In genomic region chr15:8416500-8417138, GRCm38 (mm10) we compare ENCODE assay signal across 27 mouse cellular contexts. TPM values are rescaled to one million over a fixed set of nuclear protein-coding genes. Genes with fewer than 3 reads are reported as not detected.
DNase-seq lines count a peak whose midpoint lies in the region; ATAC-seq and TF ChIP-seq lines count a peak whose summit lies in the region.
"Had no signal": no experiment of that assay in that cellular context is flagged by ENCODE, and none has a peak within 500 bp of the region (broad histone marks: within the 10 kb centered on the region; RNA-seq: fewer than 3 reads in every experiment).

No protein-coding gene starts in this region.

- TF ChIP-seq POLR2A in CH12.LX (IDR thresholded peaks at IDR 0.05; ENCODE audit: low read depth, low read length): no peak

- H3K9ac ChIP-seq in CH12.LX (ENCODE audit: insufficient read depth, low read depth): no peak overlapping the region
- no peak overlapping the region for H3K9ac ChIP-seq in forebrain, embryonic 11.5 days (ENCODE audit: low read length)
- H3K9ac ChIP-seq: embryonic facial prominence, embryonic 13.5 days; embryonic facial prominence, embryonic 15.5 days; forebrain, embryonic 13.5 days; forebrain, embryonic 15.5 days; forebrain, postnatal 0 days had no signal

- dilution Hi-C loops in CH12.LX (cut with MboI; ENCODE audit: extremely low pct_ligation_motif_present, extremely low pct_unique_long_range_greater_than_20kb, low sequenced_read_pairs): no loop called here

- peaks cover 6 to 33% of the 10 kb centered on the region in 2 experiments; a peak in 3 of 4 replicates for H3K4me1 ChIP-seq in CH12.LX (ENCODE audit: control insufficient read depth in 1 of 2, insufficient read depth in 2 of 2)
- no peaks in the 10 kb centered on the region for H3K4me1 ChIP-seq in forebrain, embryonic 11.5 days (replicated peaks; ENCODE audit: control insufficient read depth, insufficient read depth, low read length)
- H3K4me1 ChIP-seq: embryonic facial prominence, embryonic 15.5 days; forebrain, embryonic 13.5 days; forebrain, embryonic 15.5 days had no signal

- H3K27ac ChIP-seq in CH12.LX (ENCODE audit: insufficient read depth, low read depth): no peak overlapping the region
- H3K27ac ChIP-seq in forebrain, embryonic 11.5 days (ENCODE audit: low read depth, low read length): no peak overlapping the region
- H3K27ac ChIP-seq: embryonic facial prominence, embryonic 13.5 days; embryonic facial prominence, embryonic 15.5 days; forebrain, embryonic 10.5 days; forebrain, embryonic 13.5 days; forebrain, embryonic 15.5 days had no signal

- peaks cover 47% of the 10 kb centered on the region for H3K79me2 ChIP-seq in CH12.LX (replicated peaks; ENCODE audit: control insufficient read depth, extremely low read depth, insufficient read depth, poor library complexity, severe bottlenecking)

- H3K27me3 ChIP-seq in CH12.LX (replicated peaks): no peaks in the 10 kb centered on the region
- no peaks in the 10 kb centered on the region for H3K27me3 ChIP-seq in forebrain, embryonic 11.5 days (ENCODE audit: control insufficient read depth, insufficient read depth, low read length)
- H3K27me3 ChIP-seq: embryonic facial prominence, embryonic 13.5 days; embryonic facial prominence, embryonic 15.5 days; forebrain, embryonic 13.5 days; forebrain, embryonic 15.5 days; Patski had no signal

- H3K4me3 ChIP-seq in CH12.LX (replicated peaks in 1 of 3; ENCODE audit: low read depth in 2 of 3, low read length in 2 of 3, poor library complexity in 1 of 3): no peak overlapping the region
- H3K4me3 ChIP-seq in forebrain, embryonic 11.5 days (ENCODE audit: low read depth, low read length): no peak overlapping the region
- H3K4me3 ChIP-seq: embryonic facial prominence, embryonic 13.5 days; embryonic facial prominence, embryonic 15.5 days; erythroblast, embryonic 14.5 days; forebrain, embryonic 10.5 days; forebrain, embryonic 13.5 days; forebrain, embryonic 15.5 days had no signal

- no peaks in the 10 kb centered on the region for H3K9me3 ChIP-seq in CH12.LX (replicated peaks; ENCODE audit: low read length)
- no peaks in the 10 kb centered on the region for H3K9me3 ChIP-seq in forebrain, embryonic 11.5 days (ENCODE audit: control insufficient read depth, low read length)
- H3K9me3 ChIP-seq: embryonic facial prominence, embryonic 13.5 days; embryonic facial prominence, embryonic 15.5 days; forebrain, embryonic 10.5 days; forebrain, embryonic 13.5 days; forebrain, embryonic 15.5 days; G1E had no signal

- H3K36me3 ChIP-seq in CH12.LX (replicated peaks in 1 of 2; ENCODE audit: control insufficient read depth in 1 of 2, insufficient read depth in 1 of 2, low read length in 1 of 2): peaks cover 0 to 8% of the 10 kb centered on the region in 2 experiments
- H3K36me3 ChIP-seq in forebrain, embryonic 11.5 days (ENCODE audit: control insufficient read depth, insufficient read depth, low read length): no peaks in the 10 kb centered on the region
- H3K36me3 ChIP-seq: embryonic facial prominence, embryonic 13.5 days; embryonic facial prominence, embryonic 15.5 days; forebrain, embryonic 15.5 days had no signal

- in situ Hi-C loops in CH12.LX (cut with MboI; ENCODE audit: low pct_ligation_motif_present, low pct_unique_long_range_greater_than_20kb, low sequenced_read_pairs): no loop called here

- no peak overlapping the region for H3K4me2 ChIP-seq in CH12.LX (ENCODE audit: insufficient read depth, low read depth, poor library complexity, severe bottlenecking)
- H3K4me2 ChIP-seq in forebrain, embryonic 11.5 days (ENCODE audit: low read depth, low read length, severe bottlenecking): no peak overlapping the region
- H3K4me2 ChIP-seq: embryonic facial prominence, embryonic 13.5 days; embryonic facial prominence, embryonic 15.5 days; forebrain, embryonic 13.5 days; forebrain, embryonic 15.5 days had no signal

- no peak for TF ChIP-seq RAD21 in CH12.LX (IDR thresholded peaks at IDR 0.05; ENCODE audit: low read depth, low read length)

- ATAC-seq in frontal cortex, adult (ENCODE audit: low TSS enrichment): peak; percentile 83
- no peak for ATAC-seq in forebrain, embryonic 11.5 days (replicated peaks; ENCODE audit: low FRiP score)
- ATAC-seq: activated CD4-positive, CD25-positive, alpha-beta regulatory T cell, adult 4 months; forebrain, embryonic 13.5 days; forebrain, embryonic 15.5 days; forebrain, postnatal 0 days; Patski had no signal

- no peak for TF ChIP-seq CTCF in CH12.LX (conservative IDR thresholded peaks at IDR 0.05 in 1 of 2, IDR thresholded peaks at IDR 0.05 in 1 of 2; ENCODE audit: low read depth in 2 of 2, low read length in 2 of 2)

- TF ChIP-seq EP300 in CH12.LX (IDR thresholded peaks at IDR 0.05; ENCODE audit: low read length): no peak

- DNase-seq in frontal cortex, postnatal 10 days (ENCODE audit: low spot score in 2 of 2): no peak
- peak; percentile 24 for DNase-seq in CH12.LX (ENCODE audit: extremely low read depth)
- DNase-seq in brain, adult 2 months (ENCODE audit: low read depth, low spot score): peak; percentile 50
- peak; percentile 26 for DNase-seq in telencephalon, adult 2 months (ENCODE audit: low read depth, low spot score)
- DNase-seq in forebrain, embryonic 11.5 days (ENCODE audit: low spot score): no peak
- no peak for DNase-seq in spleen, postnatal 14 days (ENCODE audit: low spot score in 2 of 2)
- DNase-seq: adrenal gland, adult 2 months; adrenal gland, postnatal 10 days; adrenal gland, postnatal 25 days; cerebellum, adult 11 months; cerebellum, adult 18-20 months; cerebellum, adult 8-10 months; cerebellum, adult 9-11 months; cerebellum, postnatal 14 days; cerebellum, postnatal 36 days; embryo, embryonic 11 days; forebrain, postnatal 0 days had no signal

- WGBS in forebrain, embryonic 11.5 days: 82% methylated on average over 4 of the region's 4 CpGs

TF ChIP-seq in CH12.LX, 34 proteins besides CTCF, POLR2A, EP300 and RAD21:
- TF ChIP-seq USF1 (IDR thresholded peaks at IDR 0.05; ENCODE audit: low read depth, low read length) (no peak), RCOR1 (conservative IDR thresholded peaks at IDR 0.05; ENCODE audit: low read depth, low read length) (no peak), MEF2A (IDR thresholded peaks at IDR 0.05; ENCODE audit: borderline replicate concordance, low read depth, low read length) (0 out of 2 replicates have a peak, but pooled peaks have one; percentile 11), IRF4 (IDR thresholded peaks at IDR 0.05; ENCODE audit: low read depth, low read length) (0 out of 2 replicates have a peak, but pooled peaks have one; percentile 26), MXI1 (IDR thresholded peaks at IDR 0.05; ENCODE audit: low read depth, low read length) (no peak), NRF1 (IDR thresholded peaks at IDR 0.05; ENCODE audit: low read depth, low read length) (no peak)

RNA-seq across cellular contexts. Expression of gene Nipbl, which starts 27.6 kb away (rescaled TPM):
- 18.7 and 19.8 TPM in 2 replicates for total RNA-seq in CH12.LX (2012; rRNA removed)
- 16.2 and 16.3 TPM in 2 replicates for total RNA-seq in CH12.LX (2014; rRNA removed)
- 26.6 and 30.8 TPM in 2 replicates for polyA plus RNA-seq in CH12.LX (2012; ENCODE audit: insufficient read length, low read depth)
- polyA plus RNA-seq in forebrain, embryonic 11.5 days (2014; fragmentation: Nextera tagmentation; extraction: Ambion mirVana): 27.4 and 30.2 TPM in 2 replicates

Comparison
In these comparisons a context has a peak if more than half of its experiments do, and no peak if none do; other contexts are left out.
1. DNase-seq: peak in CH12.LX (single experiment), brain, adult 2 months (single experiment) and telencephalon, adult 2 months (single experiment); none in frontal cortex, postnatal 10 days (0 of 2), forebrain, embryonic 11.5 days (single experiment) and spleen, postnatal 14 days (0 of 2).